Mouse (Mus musculus) liver, embryonic 13.5 days (tissue): ENCODE measurements around the gene Gm26897. TPM values are rescaled to one million over a fixed set of nuclear protein-coding genes. Genes with fewer than 3 reads are reported as not detected.

Experiments used
- ATAC-seq: fragments of 200-750 bp; cut with Nextera tagmentation; 2 replicates; pipeline ENCODE4 v1.8.0; 2017; ENCODE audit warnings: low read depth, mild to moderate bottlenecking, moderate number of reproducible peaks, moderate library complexity
- DNase-seq: peaks from one replicate; pipeline ENCODE4 v3.0.0; 2022
- H3K27ac ChIP-seq: fragments of 300-500 bp; sonication (generic); 2 replicates; pipeline ENCODE4 v1.5.1; 2015; ENCODE audit warnings: moderate library complexity, mild to moderate bottlenecking, inconsistent platforms
- H3K27me3 ChIP-seq: fragments of 300-500 bp; sonication (generic); 2 replicates; pipeline ENCODE4 v1.6.1; 2015; ENCODE audit warnings: mild to moderate bottlenecking, inconsistent platforms
- H3K36me3 ChIP-seq: fragments of 300-500 bp; sonication (generic); 2 replicates; pipeline ENCODE4 v1.6.1; 2015; ENCODE audit warnings: mild to moderate bottlenecking, inconsistent platforms
- H3K4me1 ChIP-seq: fragments of 300-500 bp; sonication (generic); replicated peaks from 2 replicates; pipeline ENCODE4 v1.6.1; 2015; ENCODE audit warnings: inconsistent platforms
- H3K4me2 ChIP-seq: fragments of 300-500 bp; sonication (generic); 2 replicates; pipeline ENCODE4 v1.6.1; 2015; ENCODE audit warnings: inconsistent platforms, mild to moderate bottlenecking, moderate library complexity
- H3K4me3 ChIP-seq: fragments of 300-500 bp; sonication (generic); replicated peaks from 2 replicates; pipeline ENCODE4 v1.5.1; 2015; ENCODE audit warnings: mild to moderate bottlenecking, inconsistent platforms
- H3K9ac ChIP-seq: fragments of 300-500 bp; sonication (generic); 2 replicates; pipeline ENCODE4 v1.6.1; 2015; ENCODE audit warnings: mild to moderate bottlenecking, inconsistent platforms
- H3K9me3 ChIP-seq: fragments of 300-500 bp; sonication (generic); replicated peaks from 2 replicates; pipeline ENCODE4 v1.6.1; 2016; ENCODE audit warnings: inconsistent platforms
- WGBS: fragments of 180-500 bp; shearing (Covaris S2); methylation state at CpG from one replicate; pipeline ENCODE4 v1.1.7; 2015; ENCODE audit not compliant: insufficient replicate concordance; 5-methylcytosine and 5-hydroxymethylcytosine counted together
- polyA plus RNA-seq: library from polyadenylated mRNA; unstranded; fragments of >200 nt; fragmentation: Nextera tagmentation; extraction: Ambion mirVana; gene quantifications from 2 replicates; pipeline ENCODE4 v1.2.1, GENCODE M21; 2015

Gene Gm26897
- polyA plus RNA-seq, 1 experiment from 2014 or later: not detected

DNA sequence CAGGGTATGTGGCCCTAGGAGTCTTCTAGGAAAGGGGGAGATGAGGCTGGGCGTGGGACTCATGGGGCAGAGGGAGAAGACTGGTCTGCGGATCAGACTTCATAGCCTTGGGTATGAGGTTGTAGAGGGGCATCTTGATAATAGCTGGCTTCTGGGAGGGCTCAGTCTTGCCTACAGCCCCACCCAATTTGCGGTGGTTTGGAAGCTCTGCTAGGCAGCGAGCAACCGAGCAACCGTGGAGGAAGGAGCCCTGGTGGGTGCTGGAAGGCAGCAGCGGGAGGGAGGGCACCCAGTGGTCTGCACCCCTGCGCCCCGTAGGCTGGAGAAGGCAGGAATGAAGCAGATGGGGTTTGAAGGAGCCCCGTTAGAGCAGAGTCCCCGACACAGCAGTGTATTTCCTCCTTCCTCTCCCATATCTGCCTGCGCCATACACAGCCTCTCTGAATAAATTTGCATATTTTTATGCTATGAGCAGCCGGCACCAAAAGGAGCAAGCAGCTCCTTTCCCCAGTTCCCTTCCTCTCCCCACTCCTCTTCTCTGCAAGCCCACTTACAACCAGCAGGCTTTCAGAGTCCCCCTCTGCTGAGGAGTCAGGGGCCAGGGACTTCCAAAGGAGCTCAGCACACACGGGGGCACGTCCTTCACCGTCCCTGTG, 20.9 kb downstream of the Gm26897 start:
- peak overlapping the region; percentile 53 for H3K4me2 ChIP-seq
- no peaks in the 10 kb centered on the region for H3K9me3 ChIP-seq
- peak overlapping the region; percentile 21 for H3K4me3 ChIP-seq
- no peak for DNase-seq
- H3K9ac ChIP-seq: no peak overlapping the region
- no peak overlapping the region for H3K27ac ChIP-seq
- H3K27me3 ChIP-seq: no peaks in the 10 kb centered on the region
- WGBS: 18% methylated on average over 16 of the region's 16 CpGs
- H3K4me1 ChIP-seq: no peaks in the 10 kb centered on the region
- H3K36me3 ChIP-seq: no peaks in the 10 kb centered on the region
- ATAC-seq: no peak

DNA sequence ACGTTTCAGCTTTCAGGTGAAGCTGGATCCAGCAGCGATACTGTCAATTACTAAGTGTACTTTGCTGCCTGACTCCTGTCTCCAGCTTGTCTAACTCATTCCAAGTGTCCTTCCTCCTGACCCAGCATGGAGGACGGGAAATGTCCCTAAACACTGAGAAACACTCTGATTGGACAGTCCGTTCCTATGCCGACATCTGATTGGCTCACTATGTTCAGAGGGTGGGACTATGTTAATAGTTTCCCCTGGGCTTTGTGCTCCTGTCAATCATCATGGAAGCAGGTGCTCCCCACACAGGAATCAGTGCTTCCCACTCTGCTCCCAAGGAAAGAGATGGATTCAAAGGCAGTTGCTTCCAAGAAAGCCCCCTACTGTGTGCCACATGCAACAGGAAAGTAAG, 21.6 kb downstream of the Gm26897 start:
- Histone ChIP-seq H3K27ac (no peak overlapping the region), H3K27me3 (no peaks in the 10 kb centered on the region), H3K4me2 (peak overlapping the region; percentile 53), H3K9ac (no peak overlapping the region), H3K4me3 (no peak overlapping the region), H3K36me3 (no peaks in the 10 kb centered on the region), H3K4me1 (no peaks in the 10 kb centered on the region), H3K9me3 (no peaks in the 10 kb centered on the region)
- WGBS: 6% methylated on average over 5 of the region's 5 CpGs
- ATAC-seq (no peak), DNase-seq (no peak)

DNA sequence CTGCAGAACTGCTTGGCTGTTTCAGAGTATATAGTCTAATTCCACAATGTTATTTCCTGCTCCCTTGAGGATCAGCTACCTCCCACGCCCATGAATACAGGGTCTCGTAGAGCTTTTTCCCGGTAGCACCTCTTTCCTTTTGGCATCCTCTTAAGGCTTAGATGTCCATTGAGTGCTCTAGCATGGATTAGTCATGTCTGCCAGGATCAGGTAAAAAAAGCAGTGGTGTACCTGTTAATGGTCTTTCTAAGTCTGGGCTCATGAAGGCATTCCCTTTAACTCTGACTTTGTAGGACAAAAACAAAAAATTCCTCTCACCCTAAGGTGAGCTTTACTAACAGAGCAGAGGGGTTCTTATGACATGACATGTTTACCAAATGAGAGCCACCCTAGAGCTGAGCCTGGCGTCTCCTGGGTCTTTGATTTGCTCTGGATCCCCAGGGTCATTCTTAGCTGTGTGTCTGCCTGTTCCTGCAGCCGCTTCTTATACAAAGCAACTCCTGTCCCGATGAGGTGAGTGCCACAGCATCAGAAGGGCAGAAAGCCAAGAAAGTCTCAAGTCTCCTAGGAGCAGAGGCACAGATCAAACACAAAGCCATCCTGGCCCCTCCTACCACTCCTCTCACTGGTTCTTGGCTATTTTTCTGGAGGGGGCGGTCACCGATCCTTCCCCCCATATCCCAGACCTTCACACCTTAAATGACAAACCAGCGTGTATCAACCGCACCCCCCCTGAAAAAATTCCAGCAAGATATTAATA, 27.2 kb downstream of the Gm26897 start:
- ATAC-seq (no peak), DNase-seq (no peak)
- no peak overlapping the region for H3K9ac ChIP-seq
- H3K4me1 ChIP-seq: no peaks in the 10 kb centered on the region
- 16% methylated on average over 10 of the region's 10 CpGs for WGBS
- H3K36me3 ChIP-seq: no peaks in the 10 kb centered on the region
- no peak overlapping the region for H3K4me2 ChIP-seq
- H3K9me3 ChIP-seq: no peaks in the 10 kb centered on the region
- H3K27me3 ChIP-seq: peaks cover 17% of the 10 kb centered on the region
- no peak overlapping the region for H3K27ac ChIP-seq
- H3K4me3 ChIP-seq: no peak overlapping the region

DNA sequence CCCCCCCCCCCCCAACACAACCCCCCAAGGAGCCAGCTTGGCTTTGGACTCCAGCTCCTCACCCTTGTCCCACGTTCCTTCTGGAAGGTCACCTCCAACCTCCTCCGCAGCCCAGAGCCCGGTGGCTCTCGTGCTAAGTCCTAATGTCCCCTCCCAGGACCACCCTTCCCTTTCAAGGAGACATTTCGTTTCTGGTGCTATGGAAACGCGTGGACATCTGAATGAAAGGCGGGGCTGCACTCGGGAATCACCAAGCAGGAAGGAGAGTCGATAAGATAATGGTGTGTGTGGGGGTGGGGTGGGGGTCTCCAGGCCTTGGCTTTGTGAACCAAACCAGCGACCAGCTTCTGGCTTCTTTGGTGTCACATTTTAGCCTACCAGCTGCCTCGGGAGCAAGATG, 27.9 kb downstream of the Gm26897 start:
- Histone ChIP-seq H3K36me3 (no peaks in the 10 kb centered on the region), H3K9ac (no peak overlapping the region), H3K4me2 (0 out of 2 replicates have a peak overlapping the region, but pooled peaks have one; percentile 12), H3K27me3 (peaks cover 17% of the 10 kb centered on the region), H3K4me3 (no peak overlapping the region), H3K27ac (no peak overlapping the region), H3K4me1 (no peaks in the 10 kb centered on the region), H3K9me3 (no peaks in the 10 kb centered on the region)
- no peak for DNase-seq
- no peak for ATAC-seq
- 1% methylated on average over 12 of the region's 12 CpGs for WGBS

- WGBS: 13% methylated on average over 17 of the region's 17 CpGs
- Histone ChIP-seq H3K27me3 (peaks cover 17% of the 10 kb centered on the region), H3K9me3 (no peaks in the 10 kb centered on the region), H3K4me1 (no peaks in the 10 kb centered on the region), H3K4me2 (no peak overlapping the region), H3K27ac (no peak overlapping the region), H3K9ac (no peak overlapping the region), H3K36me3 (no peaks in the 10 kb centered on the region), H3K4me3 (no peak overlapping the region)
- DNase-seq (no peak), ATAC-seq (no peak)
Measured at GRCm38 (mm10) chr5:111762085-111762484, 28.4 kb downstream of the Gm26897 start.

DNA sequence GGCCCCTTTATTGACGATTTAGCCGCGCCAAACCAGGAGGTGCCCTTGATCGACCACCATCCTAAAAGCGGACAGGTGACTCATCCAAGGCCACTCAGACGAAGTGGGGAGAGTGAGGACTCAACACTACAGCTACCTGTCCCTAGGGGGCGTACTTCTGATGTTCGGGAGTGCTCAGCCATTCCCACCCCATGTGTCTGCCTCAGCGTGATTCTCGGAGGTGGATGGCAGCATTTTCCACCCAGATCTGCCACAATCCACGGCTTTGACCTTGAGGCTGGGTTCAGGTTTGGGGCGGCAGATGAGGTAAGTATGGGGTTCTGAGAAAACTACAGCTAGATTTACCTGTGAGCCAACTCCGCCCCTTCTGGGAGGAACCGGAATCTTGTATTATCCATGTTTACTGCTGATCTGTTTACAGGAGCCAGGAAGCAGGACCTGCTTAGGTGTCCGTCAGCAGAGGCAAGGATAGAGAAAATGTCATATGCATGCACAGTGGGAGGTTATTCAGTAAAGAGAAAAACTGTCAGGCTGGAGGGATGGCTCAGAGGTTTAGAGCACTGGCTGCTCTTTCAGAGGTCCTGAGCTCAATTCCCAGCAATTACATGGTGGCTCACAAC, 32.1 kb downstream of the Gm26897 start:
- Histone ChIP-seq H3K27me3 (peaks cover 17% of the 10 kb centered on the region), H3K4me1 (no peaks in the 10 kb centered on the region), H3K4me3 (no peak overlapping the region), H3K9ac (no peak overlapping the region), H3K4me2 (no peak overlapping the region), H3K9me3 (no peaks in the 10 kb centered on the region), H3K36me3 (no peaks in the 10 kb centered on the region), H3K27ac (no peak overlapping the region)
- DNase-seq (no peak), ATAC-seq (no peak)
- 51% methylated on average over 15 of the region's 15 CpGs for WGBS

GRCm38 (mm10) chr5:111766696-111767095, 33.0 kb downstream of the Gm26897 start:
- WGBS: 55% methylated on average over 4 of the region's 4 CpGs
- H3K9ac ChIP-seq: no peak overlapping the region
- peaks cover 10% of the 10 kb centered on the region; the same call in 1 of the 2 replicates for H3K27me3 ChIP-seq
- no peak overlapping the region for H3K4me2 ChIP-seq
- DNase-seq (no peak), ATAC-seq (no peak)
- H3K9me3 ChIP-seq: no peaks in the 10 kb centered on the region
- no peaks in the 10 kb centered on the region for H3K36me3 ChIP-seq
- H3K4me1 ChIP-seq: no peaks in the 10 kb centered on the region
- no peak overlapping the region for H3K27ac ChIP-seq
- H3K4me3 ChIP-seq: no peak overlapping the region

DNA sequence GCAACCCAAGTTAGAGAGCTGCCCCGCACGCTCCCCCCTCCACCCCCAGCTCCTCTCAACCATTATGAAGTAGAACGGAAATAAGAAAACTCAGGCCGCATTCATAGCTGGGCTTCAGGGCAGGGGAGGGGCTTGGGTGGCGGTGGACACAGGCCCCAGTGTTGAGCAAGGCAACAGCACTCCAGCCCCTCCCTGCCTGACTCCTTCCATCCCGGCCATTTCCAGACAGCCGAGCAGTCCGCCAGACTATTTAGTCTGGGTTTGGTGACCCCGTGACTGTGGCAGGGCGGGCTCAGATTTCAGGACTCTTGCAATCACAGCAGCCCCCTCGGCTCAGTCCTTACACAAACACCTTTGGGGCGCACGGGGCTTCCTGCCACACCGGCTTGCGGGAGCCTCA, 36.5 kb downstream of the Gm26897 start:
- Histone ChIP-seq H3K4me1 (no peaks in the 10 kb centered on the region), H3K36me3 (no peaks in the 10 kb centered on the region), H3K4me3 (no peak overlapping the region), H3K27me3 (0 out of 2 replicates have a peak, but pooled peaks cover 2% of the 10 kb centered on the region), H3K9ac (no peak overlapping the region), H3K27ac (no peak overlapping the region), H3K9me3 (no peaks in the 10 kb centered on the region), H3K4me2 (no peak overlapping the region; the same call in 1 of the 2 replicates)
- no peak for DNase-seq
- 16% methylated on average over 15 of the region's 15 CpGs for WGBS
- ATAC-seq: no peak

GRCm38 (mm10) chr5:111772127-111772526, 38.4 kb downstream of the Gm26897 start:
- H3K9me3 ChIP-seq: no peaks in the 10 kb centered on the region
- no peak for ATAC-seq
- 0 out of 2 replicates have a peak, but pooled peaks cover 2% of the 10 kb centered on the region for H3K27me3 ChIP-seq
- no peaks in the 10 kb centered on the region for H3K36me3 ChIP-seq
- no peak overlapping the region for H3K27ac ChIP-seq
- H3K9ac ChIP-seq: no peak overlapping the region
- H3K4me3 ChIP-seq: no peak overlapping the region
- 44% methylated on average over 8 of the region's 8 CpGs for WGBS
- no peaks in the 10 kb centered on the region for H3K4me1 ChIP-seq
- DNase-seq: no peak
- no peak overlapping the region for H3K4me2 ChIP-seq

DNA sequence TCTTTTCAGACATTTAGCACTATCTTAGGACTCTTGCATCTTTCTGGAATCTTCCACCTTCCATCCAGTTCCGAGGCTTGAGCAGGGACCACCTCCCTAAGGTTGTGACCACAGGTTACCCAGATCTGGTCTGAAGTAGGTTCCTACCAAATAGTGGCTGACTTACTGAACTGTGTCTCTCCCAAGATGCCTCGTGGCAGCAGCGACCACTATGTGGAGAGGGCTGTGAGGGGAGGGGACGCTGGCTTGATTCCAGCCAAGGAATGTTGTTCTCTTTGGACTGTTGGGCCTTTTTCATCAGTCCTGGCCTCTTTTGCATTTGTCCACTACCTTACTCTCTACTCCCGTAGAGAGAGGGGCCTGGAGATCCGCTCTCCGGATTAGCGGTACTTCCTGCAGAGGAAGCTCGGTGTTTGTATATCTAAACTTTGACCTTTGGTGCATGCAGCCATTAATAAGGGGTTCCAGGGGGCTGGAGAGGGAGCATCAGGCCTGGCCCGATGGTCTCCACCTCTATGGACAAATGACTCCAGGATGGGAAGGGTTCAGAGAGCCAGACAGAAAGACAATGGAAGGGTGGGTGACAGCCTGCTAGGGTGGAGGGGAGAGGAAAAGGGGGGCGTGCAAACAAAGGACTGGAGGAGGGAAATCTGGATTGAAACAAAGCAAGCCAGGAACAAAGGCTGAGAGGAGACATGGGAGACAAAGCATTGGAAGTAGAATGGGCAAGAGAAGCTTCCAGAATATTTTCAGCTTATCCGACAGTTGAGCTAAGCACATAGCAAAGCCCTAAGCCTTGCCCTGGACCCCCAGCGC, 39.1 kb downstream of the Gm26897 start:
- no peak for DNase-seq
- no peak for ATAC-seq
- Histone ChIP-seq H3K27me3 (0 out of 2 replicates have a peak, but pooled peaks cover 2% of the 10 kb centered on the region), H3K4me3 (no peak overlapping the region), H3K9me3 (no peaks in the 10 kb centered on the region), H3K36me3 (no peaks in the 10 kb centered on the region), H3K4me2 (no peak overlapping the region), H3K9ac (no peak overlapping the region), H3K4me1 (no peaks in the 10 kb centered on the region), H3K27ac (no peak overlapping the region)
- WGBS: 36% methylated on average over 13 of the region's 13 CpGs

- Histone ChIP-seq H3K9ac (no peak overlapping the region), H3K4me2 (no peak overlapping the region), H3K27ac (no peak overlapping the region), H3K36me3 (no peaks in the 10 kb centered on the region), H3K9me3 (no peaks in the 10 kb centered on the region), H3K4me3 (no peak overlapping the region), H3K4me1 (no peaks in the 10 kb centered on the region), H3K27me3 (0 out of 2 replicates have a peak, but pooled peaks cover 2% of the 10 kb centered on the region)
- DNase-seq: no peak
- 37% methylated on average over 5 of the region's 5 CpGs for whole genome bisulfite sequencing
- ATAC-seq: no peak
Measured at GRCm38 (mm10) chr5:111773407-111773733, 39.6 kb downstream of the Gm26897 start.
